Mouse (Mus musculus) thymus, postnatal 36 days (tissue): Measurements from ENCODE around the gene Tspan9.
A peak's percentile ranks its signal among the peaks of the same experiment; 100 is the strongest.

Experiments
- DNase-seq, 2 experiments: peaks; one replicate each; pipeline ENCODE4 v3.0.0; 2022; ENCODE audit warnings: mixed read lengths in 2 of 2

Gene Tspan9

GRCm38 (mm10) chr6:128102296-128102999 is 40.9 kb downstream of the Tspan9 start:
- no peak for DNase-seq

GRCm38 (mm10) chr6:128099871-128100270 is 43.5 kb downstream of the Tspan9 start:
- DNase-seq = peak in 1 of 2 experiments; percentile 16

DNA sequence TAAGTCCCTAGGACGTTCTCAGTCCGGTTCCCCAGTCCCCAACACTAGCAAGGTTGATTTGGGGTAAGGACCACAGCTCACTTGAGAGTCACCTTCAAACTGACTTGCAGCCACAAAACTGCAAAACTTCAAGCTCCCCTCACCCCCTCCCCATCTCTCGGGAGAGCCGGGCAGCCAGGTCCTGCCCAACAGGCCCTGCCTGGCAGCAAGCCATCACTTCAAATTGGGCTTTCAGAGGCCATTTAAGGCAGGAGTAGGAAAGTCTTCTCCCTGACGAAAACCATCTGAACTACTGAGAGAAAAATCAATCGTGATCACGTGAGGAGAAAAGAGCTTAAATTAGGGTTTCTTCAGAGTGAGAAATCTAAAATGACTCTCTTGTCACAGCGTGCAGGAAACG is 44.2 kb downstream of the Tspan9 start:
- DNase-seq = no peak

DNA sequence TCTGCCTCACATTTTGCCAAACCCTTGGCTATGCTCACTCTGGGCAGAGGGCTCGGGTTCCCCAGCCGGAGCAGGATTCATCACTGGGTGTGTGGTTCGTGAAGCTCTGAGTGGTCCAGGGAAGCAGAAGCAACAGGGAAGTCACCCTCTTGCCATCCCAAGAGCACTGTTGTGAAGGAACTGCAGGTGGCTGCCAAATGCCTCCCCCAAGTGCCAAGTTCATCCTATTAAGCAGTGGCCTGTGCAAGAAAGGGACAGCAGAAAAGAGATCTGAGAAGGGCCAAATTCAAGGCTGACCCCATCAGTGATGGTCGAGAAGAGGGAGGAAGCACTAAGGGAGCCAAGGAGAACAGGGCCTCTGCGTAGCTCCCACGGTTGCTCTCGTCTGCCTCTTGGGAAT is 46.9 kb downstream of the Tspan9 start:
- no peak for DNase-seq

- no peak for DNase-seq
These were observed 47.5 kb downstream of the Tspan9 start for GRCm38 (mm10) chr6:128095906-128096305.

DNA sequence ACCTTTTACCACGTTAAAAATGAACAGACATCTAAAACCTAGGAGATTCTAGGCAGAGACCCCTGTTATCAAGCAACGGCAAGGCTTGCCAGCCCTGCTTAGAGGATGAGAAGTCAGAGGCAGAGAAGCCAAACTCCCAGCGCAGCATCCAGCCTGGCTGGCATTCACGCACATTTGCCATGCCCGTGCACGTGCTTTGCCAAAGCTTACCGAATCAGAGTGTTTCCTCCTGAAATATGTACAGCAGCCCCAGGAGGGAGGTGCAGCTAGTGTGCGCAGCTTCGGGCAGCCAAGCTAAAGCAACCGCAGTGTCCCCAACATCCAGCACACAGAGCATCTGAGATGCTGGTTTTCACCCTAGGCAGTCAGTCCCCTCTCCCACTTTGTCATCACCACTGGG is 48.3 kb downstream of the Tspan9 start:
- no peak for DNase-seq

DNA sequence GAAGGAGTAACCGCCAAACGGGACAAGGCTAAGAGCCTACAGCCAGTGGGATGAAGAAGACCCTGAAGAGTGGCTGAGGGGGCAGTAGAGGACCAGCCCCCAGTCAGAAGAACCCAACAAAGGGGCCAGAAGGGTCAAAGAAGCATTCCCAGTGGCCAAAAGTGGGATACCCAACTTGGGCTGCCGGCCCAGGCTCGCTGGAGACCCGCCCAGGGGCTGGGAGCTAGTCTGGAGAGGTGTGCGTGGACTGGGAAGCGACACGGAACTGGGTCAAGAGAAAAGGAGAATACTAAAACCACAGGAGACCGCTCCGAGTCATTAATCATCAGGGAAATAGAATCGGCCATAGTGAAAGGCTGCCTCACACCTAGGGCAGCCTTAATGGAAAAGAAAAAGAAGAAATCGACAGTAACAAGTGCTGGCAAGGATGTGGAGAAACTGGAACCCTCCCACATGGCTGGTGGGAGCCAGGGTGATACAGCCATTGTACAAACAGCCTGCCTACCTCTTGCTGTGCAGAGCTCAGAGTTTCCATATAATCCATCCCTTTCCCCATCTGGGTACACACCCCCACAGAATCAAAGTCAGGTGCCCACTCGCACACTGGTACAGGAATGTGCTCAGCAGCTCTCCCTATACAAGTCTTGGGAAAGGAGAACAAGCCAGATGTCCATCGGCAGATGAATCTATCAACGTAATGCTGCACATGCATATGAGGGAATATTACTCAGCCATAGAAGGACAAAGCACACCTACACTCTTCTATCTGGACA is 49.4 kb downstream of the Tspan9 start:
- no peak for DNase-seq

DNA sequence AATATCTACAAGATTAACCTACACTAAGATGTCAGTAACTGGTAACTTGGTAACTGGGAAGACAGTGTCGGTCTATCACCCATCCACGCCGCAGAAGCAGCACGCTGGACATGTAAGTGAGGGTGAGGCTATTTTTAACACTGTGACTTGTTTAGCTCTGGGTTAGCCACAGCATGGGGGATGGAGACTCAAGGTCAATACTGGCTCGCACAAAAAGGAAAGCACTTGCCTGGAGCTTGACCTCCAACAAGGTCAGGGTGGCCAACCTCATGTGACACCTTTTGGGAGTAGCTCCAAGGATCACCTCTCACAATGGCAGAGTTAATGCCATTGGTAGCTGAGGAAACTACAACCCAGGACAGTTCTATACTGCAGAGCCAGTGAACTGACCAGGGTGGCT is 50.8 kb downstream of the Tspan9 start:
- DNase-seq = no peak

DNA sequence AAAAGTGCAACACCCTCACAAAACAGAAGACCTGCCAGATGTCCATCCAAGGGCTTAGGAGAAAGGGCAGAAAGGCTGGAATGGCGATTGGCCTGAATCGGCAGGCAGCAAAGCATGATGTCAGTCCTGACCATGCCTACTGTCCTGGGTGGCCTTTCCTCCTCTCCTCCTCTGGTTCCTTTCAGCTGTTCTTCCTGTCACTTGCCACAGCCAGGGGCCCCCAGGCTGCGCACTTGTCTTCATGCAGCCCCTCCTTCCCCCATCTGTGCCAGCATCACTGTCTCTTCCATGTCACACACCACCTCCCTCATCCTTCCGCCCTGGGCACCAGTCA is 51.6 kb downstream of the Tspan9 start:
- no peak for DNase-seq

DNA sequence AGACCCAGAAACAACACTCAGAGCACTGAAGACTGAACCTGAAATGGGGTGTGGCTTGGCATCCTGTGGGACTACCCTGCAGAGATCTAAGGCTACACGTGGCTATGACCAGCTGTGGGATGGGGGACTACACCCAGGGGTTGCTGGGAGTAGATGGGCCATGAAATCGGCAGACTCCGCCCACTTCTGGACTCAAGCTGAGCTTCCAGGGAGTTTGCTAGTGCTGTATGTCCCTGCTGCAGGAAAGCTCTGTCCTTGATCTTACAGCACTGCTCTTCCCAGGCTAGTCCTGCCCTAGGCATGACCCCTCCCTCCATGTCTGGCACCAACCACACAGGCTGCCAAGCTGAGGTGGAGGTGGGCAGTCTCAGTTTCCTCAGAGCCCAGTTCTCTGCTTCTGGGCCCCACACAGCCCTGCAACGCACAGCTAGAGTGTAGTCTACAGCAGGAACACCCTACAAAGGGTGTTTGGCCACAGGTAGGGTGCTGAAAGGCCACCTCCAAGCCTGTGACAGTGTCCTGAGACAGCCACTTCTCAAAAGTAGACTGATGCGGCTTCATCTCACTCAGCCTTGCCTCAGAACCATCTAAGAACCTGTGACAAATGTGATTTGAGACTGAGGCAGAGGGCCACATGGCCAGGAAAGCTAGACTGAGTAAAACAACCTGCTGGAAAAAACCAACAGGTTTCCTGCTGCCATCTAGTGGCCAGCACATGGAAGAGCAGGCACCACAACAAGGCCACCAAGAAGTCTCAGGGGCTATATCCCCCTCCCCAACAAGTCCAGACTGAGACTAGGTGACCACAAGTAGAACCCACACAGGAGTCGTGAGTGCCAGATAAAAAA is 52.2 kb downstream of the Tspan9 start:
- peak; percentile 18 to 28 for DNase-seq

DNA sequence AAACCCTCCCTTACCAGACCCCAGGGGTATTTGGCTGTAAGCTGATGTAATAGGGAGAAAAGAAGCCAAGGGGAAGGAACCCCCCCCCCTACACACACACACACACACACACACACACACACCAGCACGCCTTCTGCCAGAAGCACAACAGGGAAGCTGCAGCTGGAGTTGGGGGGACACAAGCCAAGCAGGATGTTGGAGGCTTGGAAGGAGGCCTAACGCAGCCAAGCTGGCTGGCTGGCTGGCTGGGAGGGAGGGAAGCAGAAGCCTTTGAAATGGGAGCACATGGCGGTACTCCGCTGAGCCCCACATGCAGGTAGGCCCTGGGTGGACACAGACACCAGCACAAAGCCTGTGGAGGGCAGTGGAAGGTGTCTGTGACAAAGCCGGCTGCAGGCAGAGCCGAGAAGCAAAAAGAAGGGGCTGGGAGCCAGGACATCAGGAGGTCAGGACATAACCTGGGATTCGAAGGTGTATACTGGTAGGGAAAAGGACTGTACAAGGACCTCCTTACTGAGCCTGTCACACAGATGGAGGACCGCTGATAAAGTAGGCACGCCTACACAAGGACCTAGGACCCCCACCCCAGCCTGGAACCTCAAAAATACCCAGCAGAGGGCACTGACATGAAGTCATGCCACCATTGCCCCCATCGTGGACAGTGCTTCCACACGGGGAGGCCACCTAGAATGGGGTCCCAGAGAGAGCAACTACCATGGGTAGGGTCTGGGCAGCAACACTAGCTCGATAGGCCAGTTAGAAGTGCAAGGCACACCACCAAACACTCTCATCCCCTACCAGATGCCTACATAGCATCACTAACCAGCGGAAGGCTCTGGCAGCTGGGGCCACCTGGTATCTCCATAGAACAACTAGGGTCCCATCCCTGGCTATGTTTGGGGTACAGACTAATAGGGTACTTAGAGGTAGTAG is 53.4 kb downstream of the Tspan9 start:
- DNase-seq = no peak

DNA sequence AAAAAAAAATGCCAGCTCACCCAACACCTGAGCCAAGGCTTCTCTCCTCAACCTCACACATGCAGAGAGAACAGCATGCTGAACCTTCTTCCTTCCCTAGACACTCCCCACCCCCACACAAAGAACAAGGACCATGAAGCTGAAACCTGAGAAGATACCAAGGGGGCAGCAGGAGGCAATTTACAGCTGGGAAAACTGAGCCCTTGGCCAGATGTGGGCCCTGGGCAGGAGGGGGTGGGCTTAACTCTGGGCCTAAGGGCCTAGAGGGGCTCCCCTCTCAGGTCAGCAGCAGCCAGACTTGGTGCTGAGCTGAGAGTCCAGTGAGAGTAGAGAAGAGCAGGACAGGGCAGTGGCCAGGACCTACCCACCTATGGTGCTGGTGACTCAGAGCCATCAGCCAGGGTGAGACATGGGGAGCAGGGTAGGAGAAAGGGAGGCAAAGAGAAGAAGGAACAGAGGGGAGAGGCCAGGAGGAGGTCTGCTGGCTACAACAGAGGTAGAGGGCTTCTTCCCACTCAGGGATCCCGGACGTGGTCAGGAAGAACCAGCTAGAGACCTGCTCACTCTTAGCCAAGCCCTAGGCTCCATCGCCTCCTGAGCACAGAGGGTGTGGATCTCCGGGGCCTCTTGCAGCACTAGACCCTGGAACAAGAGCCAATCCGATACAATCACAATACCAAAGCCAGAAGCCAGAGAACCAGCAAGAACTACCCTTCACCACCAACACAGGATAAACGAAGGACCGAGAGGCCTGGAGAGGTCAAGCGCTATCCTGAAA is 54.5 kb downstream of the Tspan9 start:
- no peak for DNase-seq

GRCm38 (mm10) chr6:128085488-128086066 is 57.8 kb downstream of the Tspan9 start:
- no peak for DNase-seq

DNA sequence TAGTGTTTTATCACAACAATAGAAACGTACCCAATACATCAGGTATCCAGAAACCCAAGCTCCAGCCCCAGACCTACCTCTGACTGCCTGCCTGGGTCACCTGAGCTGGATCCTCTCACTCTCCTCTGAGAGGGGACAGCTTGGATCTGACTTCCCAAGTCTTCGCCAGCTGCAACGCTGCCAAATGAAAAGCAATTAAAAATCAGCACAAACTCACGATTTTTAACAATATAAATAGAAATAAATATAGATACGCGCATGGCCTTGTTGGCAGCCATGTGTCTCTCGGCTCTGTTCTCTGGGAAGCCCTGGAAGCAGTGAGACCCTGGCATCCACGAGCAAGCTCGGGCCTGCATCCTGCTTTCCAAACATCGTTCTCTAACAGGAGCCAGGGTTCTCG is 60.1 kb downstream of the Tspan9 start:
- DNase-seq = no peak

GRCm38 (mm10) chr6:128081781-128082180 is 61.6 kb downstream of the Tspan9 start:
- no peak for DNase-seq

DNA sequence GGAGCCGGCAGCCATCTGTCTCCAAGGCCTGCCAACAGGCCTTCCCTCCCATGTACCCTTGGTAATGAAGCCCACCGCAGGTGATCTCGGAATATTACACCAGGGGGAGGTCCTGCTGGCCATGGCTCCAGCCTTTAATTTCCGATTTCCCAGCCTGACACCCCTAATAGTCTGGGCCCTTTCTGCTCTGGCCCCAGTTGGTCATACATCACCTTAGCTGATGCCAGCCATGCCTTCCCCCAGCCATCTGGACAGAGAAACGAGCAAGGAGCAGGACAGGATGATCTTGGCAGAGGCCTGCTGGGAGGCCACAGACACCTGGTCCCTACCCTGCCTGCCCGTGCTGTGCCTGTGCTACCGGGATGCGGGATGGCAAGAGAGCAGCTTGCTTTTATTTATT is 62.1 kb downstream of the Tspan9 start:
- no peak for DNase-seq

GRCm38 (mm10) chr6:128079576-128080224 is 63.7 kb downstream of the Tspan9 start:
- no peak for DNase-seq

GRCm38 (mm10) chr6:128078508-128078907 is 64.9 kb downstream of the Tspan9 start:
- no peak for DNase-seq

DNA sequence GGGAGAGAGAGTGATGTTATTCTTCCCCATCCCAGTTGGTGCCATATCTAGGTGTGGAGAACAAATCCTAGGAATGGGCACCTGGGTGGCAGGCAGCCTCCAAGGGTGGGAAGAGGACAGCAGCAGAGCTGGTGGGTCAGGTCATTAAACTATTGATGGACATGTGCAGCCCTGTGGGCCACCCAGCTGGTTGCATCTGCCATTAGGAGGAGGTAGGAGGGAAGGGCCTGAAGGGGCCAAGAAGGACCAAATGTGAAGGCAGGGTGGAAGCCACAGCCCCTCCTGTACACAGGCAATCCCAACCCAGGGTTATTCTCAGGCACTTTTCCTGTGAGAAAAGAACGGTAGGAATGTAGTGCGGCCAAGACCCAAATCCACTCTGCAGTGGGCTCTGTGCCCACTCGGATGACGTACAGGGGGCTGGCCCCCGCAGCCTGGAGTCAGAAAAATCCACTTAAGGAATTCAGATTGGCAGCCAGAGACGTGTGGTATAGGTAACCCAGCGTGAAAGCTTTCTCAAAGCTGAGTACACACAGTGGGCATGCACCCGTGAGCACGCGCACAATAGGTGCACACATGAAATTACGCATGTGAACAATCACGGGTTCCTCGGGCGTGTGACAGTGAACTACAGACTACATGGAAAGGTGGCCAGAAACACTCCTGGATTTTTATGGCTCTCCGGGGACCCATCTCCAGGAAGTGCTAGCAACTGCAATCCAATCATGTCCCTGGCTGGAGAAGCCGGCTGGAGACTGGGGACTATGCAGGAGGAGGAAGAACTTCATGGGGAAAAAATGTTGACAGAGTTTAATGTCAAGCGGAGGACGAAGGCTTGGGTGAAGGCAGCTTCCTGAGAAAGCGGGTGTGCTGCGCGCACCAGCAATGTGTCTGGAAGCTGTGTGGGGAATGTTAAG is 67.0 kb downstream of the Tspan9 start:
- no peak for DNase-seq
